Mouse (Mus musculus): Measurements from ENCODE around the gene Trpm8.

The Trpm8 gene

DNA sequence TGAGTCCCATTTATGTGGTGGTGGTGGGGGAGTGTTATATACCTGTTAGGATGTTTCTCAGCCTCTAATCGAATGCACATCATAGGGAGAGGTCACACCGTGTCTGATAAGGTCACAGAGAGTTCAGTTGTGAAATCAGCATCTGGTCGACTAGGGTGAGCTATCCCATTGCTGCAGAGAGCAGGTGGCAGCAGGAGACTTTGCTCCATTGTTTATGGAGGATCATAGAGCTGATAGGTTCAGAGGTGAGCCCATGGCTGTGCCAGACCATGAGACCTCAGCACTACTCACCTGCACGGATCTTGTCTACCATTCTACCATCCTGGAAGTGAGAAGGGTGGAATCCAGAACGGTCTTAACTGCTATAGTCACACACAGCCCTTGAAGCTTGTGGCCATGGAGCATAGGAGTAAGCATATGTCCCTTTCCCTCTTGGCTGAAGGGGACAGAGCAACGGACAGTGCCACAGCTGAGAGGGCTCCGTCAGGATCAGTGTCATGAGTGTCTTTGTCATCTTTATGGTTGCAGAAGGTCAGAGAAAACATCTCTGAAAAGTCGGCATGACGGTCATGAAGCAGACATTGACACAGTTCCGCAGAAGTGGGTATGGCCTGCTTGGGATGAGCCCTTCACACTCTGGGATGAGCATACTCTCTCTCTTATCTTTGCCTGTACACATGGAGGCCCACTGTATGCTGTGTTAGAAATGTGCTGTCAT lies 6.9 kb downstream of the Trpm8 start:
- DNase-seq (ENCODE audit: low spot score in 2 of 2) = no peak

DNA sequence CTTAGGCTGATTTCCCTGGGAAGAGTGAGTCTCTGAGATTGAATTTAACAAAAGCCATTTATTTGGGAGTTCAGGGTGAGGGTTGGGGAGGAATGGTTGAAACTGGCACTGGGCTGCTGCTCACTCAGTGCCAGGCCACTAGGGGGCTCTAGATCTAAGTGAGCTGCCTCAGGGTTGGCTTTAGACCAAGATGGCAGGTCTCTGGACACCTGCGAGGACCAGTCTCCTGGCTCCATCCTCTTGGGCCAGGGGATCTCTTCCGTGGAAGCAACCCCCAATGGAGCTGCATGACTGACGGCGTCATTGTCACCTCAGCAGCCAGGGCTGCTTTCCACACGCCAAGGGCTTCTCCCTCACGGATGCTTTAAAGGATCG lies 7.5 kb downstream of the Trpm8 start:
- no peak for DNase-seq (ENCODE audit: low spot score in 2 of 2)

DNA sequence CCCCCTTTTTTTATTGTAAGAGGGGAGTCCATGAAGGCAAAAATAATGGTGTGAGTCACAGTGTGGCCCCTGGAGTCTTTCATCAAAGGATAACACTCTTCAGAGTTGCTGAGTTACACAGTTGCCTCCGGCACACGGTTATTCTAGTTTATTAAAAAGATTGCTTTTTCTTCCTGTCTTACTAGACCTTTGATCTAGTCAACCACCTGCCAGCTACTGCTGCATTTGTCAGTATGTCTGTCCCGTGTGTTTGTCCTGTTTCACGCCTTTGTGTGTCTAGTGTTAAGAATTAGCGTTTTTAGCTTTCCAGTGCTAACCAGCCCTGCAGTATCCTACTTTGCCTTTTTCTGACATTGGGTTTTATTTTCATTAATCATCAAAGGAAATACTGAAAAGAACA lies 8.2 kb downstream of the Trpm8 start:
- no peak for DNase-seq (ENCODE audit: low spot score in 2 of 2)

DNA sequence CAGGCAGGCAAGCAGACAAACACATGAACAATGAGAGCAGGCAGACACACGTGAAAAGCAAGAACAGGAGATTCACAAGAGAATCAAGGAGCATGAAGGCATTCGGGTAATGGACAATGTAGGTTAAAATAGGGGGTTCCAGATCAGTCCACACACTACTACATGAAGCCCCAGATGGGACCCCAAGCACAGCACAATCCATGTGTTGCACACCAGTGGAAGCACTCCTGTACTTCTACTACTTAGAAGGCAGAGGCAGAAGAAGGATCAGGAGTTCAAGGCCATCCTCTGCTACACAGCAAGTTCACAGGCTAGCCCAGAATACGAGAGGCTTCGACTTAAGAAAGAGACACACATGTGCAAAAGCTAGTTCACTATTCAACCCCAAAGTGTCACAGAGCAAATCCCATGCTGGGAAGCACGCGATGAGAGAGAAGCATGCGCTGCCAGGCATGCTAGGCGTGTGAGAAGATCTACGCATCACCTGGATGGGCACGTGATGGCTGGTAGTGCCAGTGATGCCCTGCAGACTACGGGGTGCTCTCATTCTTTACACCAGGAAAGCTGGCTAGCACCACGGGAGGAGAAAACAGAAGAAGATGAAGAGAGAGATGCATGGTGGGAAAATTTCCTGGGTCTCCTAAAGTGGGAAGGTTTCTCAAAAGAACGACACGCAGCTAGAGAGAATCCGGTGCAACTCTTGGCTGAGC lies 8.8 kb downstream of the Trpm8 start:
- no peak for DNase-seq (ENCODE audit: low spot score in 2 of 2)

DNA sequence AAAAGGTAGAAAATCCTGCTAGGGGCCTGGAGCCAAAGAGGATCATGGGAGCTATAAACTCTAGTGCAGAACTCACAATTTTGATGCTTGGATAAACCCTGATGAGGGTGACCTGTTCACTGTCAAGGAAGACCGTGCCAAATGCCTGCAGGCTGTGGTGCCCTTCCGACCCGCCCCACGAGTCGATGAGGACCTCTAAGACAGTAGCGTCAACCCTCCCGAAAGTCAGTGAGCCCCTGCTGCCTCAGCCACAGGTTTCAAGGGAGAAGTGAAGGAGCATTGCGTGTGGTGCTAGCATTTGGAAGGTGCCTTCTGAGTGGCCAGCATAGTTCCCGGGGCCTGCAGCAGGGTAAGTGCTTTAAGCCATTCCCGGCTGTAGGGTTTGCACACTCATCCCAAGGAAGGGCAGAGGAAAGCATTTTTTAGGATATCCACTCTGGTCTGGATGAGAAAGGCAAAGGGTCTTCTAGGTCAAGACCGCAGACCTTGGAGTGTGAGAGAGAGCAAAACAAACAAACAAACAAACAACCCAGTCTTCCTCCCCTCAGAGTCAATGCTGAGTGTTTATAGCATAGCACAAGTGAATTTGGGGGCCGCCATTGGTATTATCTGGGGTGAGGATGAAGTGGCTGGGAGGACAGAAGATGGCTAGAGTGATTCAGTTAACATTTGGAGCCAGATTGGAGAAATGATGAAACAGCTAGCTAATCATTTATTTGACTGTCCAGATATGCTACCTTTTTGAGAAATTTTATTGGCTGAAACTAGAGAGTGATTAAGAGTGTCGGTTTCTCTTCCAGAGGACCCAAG lies 9.6 kb downstream of the Trpm8 start:
- no peak for DNase-seq (ENCODE audit: low spot score in 2 of 2)

DNA sequence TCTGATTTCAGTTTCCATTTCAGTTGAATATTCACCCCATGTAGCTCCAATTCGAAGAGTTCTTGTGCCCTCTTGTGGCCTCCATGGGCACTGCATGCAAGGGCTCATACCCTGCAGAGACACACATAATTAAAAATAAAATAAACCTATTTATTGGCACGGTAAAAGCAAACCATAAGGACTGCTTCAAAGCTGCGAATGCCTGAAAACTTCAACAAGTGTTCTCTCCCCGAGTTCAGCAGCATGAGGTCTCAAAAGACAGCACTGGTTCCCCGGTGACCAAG lies 10.2 kb downstream of the Trpm8 start:
- peak in 1 of 2 experiments; percentile 85 for DNase-seq (ENCODE audit: low spot score in 2 of 2)

DNA sequence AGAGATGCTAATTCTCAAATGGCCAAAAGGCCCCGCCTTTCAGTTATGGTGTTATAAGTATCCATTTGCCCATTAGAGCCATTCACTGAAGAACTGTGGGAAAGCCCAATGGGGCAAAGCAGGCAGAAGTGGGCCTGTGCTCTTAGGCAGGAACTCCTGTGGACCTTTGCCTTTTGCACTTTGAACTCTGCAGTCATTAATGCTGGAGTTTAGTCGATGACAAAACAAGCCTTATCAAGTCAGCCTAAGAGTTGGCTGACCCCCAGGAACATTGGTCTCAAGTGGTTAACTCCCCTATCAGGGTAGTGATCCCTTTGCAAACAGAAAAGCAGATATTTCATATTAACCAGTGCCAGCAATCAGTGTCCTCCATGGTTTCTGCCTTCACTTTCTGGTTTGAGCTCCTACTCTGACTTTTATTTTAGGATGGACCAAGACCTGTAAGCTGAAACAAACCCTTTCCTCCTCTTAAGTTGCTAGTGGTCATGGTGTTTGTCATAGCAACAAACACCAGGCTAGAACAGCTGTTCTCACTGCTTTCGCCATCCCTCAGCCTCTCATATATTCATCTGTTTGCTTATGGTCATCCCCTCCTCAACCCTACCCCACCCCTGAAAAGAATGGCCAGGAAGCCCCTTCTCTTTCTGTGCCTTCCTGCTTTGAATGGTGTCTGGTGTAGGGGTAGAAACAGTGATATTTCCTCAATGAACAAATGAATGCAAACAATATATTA lies 10.8 kb downstream of the Trpm8 start:
- no peak for DNase-seq (ENCODE audit: low spot score in 2 of 2)

DNA sequence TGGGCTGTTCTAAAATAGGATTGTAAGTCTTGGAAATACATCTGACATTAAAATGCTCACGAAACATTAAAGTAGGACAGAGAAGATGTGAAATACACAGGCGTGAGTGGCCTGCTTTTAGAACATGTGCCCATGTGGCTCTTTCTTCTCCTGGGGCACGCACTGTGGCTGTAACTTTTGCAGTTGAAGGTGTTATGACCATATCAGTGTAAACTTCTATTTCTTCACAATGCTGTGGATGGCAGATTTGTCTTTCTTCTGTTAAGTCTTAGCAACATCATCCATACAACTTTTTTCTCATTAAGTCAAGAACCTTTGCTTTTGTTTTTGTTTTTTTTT lies 11.3 kb downstream of the Trpm8 start:
- no peak for DNase-seq (ENCODE audit: low spot score in 2 of 2)

DNA sequence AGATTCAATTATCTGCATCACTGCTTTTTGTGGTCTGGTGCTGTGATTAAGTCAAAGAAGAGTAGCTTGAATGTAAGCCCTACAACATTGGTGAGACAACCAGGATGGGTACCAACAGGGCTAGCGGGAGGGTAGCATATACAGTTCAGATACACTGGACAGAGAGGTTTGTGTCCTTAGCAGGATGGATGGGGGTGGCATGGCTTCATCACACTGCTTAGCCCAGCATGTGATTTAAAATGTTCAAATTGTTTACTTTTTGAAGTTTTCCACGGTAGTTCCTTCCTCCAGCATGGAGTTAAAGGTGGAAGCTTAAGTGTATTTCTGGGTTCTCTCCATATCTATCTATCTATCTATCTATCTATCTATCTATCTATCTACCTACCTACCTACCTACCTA lies 11.7 kb downstream of the Trpm8 start:
- DNase-seq (ENCODE audit: low spot score in 2 of 2) = no peak

DNA sequence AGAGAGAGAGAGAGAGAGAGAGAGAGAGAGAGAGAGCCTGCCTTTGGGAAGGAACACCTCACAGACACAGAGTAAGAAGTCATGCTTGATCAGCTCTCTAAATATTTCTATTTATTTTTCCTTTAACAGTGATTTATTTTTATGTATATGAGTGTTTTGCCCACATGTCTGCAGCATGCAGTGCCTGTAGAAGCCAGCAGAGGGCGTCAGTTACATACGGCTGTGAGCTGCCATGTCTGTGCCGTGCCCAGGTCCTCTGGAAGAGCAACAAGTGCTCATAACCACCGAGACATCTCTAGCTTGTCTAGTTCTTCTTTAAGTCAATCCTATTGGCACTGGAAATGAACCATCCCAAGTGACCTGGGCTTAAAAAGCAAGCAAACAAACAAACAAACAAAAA lies 12.5 kb downstream of the Trpm8 start:
- DNase-seq (ENCODE audit: low spot score in 2 of 2) = no peak

DNA sequence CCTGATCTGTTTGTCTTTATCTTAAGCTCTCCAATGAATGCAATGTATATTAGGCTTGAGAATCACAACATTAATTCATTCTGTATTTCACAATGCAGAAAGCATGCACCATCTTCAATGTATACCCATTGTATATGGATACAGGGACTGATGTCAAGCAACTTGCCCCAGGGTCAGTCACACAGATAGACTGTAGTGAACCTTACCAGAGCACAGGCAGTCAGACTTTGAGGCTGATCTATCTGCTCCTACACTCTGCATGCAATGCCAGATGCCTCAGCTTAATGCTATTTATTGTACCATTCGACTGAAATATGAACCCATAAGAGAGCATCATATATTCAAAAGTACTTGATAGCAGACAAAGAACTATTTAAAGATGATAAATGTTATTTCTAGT lies 13.1 kb downstream of the Trpm8 start:
- DNase-seq (ENCODE audit: low spot score in 2 of 2) = no peak

DNA sequence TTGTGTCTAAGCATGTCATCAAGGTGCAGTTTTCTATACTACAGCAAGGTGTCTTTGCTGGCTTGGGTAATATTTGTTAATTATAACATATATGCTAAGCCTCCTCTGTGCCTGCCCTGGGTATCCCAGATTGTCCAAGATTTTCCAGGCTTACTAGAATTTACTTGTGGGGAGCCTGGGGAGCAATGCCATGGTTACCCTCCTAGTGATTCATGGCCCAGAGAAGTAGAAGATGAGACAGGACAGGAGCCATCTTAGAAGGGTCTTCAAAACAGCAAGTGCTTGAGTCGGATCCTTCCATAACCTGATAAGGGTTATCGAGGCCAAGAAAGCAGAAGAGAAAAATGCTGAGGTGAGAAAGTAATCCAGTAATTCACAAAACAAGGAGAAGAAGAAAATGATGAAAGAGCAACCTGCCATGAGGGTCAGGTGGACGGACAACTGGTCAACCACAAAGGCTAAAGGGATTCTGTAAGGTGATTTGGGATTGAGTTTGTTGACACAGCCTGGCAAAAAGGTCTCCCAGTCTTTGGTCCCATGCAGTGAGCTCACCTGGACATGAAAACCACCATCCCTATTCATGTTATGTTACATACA lies 14.0 kb downstream of the Trpm8 start:
- no peak for DNase-seq (ENCODE audit: low spot score in 2 of 2)

DNA sequence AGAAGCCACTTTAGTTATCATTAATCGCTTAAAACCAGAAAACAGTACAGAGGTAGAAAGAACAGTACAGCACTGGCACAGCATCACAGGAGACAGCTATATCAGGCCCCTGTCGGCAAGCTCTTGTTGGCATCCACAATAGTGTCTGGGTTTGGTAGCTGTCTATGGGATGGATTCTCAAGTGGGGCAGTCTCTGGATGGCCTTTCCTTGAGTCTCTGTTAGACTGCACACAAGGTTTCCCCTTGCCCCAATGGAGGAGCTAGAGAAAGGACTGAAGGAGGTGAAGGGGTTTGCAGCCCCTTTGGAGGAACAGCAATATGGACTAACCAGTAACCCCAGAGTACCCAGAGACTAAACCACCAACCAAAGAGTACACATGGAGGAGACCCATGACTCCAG lies 14.6 kb downstream of the Trpm8 start:
- DNase-seq (ENCODE audit: low spot score in 2 of 2) = no peak

DNA sequence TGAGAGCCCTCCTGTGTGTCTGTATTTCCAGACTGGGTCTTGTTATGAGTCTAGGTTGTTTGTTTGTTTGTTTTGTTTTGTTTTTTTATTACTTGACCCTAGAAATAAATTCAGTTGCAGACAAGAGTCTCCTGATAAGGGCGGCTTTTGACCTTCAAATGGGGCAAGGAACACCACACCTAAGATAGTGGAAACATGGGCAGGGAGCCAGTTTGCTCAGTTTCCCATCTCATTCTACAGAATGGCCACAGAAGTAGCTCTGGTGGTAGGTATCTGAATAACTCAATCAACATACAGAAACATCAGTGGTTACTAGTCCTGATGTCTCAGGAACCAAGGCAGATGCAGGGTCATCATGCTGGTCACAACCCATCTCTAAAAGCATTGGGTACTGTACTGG lies 17.2 kb downstream of the Trpm8 start:
- no peak for DNase-seq (ENCODE audit: low spot score in 2 of 2)

DNA sequence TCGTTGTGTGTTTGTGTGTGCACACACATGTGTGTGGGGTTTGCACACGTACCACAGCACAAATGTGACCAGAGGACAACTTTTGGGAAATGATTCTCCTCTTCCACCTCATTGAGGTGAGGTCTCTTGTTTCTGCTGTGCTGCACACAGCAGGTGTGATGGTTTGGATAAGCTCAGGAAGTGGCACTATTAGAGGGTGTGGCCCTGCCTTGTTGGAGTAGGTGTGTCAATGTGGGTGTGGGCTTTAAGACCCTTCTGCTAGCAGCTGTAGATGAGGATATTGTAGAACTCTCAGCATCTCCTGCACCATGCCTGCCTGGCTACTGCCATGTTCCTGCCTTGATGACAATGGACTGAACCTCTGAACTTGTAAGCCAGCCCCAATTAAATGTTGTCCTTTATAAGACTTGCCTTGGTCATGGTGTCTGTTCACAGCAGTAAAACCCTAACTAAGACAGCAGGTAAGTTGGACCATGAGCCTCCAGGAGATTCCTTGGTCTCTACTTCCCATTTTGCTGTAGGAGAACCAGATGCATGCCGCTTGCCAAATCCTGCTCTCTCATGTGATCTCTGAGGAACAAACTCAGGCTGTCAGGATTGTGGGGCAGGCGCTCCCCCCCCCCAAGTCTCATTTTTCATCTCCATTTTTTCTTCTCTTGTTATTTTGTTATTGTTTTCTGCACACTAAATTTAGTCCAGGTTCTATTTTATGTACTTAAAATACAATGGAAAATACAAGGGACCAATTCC lies 18.9 kb downstream of the Trpm8 start:
- DNase-seq (ENCODE audit: low spot score in 2 of 2) = no peak

DNA sequence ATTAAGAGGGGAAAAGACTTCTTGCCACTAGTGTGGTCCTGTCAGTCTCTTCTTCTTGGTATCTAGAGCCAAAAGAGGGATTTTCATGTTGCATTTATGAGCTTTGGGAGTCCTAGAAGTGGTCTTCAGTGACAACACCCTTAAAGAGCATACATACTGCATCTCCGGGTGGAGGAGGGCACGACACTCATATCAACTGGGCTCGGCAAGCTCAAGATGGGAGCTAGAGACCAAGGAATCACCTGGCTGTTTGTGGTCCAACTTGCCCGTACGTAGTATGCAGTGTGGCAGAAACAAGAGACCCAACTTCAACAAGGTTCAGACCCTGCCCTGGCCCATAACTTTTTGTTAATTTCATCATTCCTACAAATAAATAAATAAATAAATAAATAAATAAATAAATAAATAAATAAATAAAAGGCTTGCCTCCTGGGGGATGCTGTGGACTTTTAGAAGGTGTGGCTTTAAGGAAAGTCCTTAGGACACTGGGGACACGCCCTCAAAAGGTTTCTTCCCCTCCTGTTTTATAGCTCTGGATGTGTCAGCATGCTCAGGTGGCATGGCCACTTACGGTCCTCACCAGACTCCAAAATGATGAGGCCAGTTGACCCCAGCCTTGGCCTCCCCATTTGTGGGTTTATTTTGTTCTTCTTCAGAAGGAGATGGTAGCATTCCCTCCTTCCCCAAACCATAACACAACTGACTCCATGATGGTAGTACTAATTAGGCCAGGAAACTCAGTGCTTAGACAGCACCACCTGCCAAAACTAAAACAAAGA lies 20.2 kb downstream of the Trpm8 start:
- DNase-seq (ENCODE audit: low spot score in 2 of 2) = no peak

DNA sequence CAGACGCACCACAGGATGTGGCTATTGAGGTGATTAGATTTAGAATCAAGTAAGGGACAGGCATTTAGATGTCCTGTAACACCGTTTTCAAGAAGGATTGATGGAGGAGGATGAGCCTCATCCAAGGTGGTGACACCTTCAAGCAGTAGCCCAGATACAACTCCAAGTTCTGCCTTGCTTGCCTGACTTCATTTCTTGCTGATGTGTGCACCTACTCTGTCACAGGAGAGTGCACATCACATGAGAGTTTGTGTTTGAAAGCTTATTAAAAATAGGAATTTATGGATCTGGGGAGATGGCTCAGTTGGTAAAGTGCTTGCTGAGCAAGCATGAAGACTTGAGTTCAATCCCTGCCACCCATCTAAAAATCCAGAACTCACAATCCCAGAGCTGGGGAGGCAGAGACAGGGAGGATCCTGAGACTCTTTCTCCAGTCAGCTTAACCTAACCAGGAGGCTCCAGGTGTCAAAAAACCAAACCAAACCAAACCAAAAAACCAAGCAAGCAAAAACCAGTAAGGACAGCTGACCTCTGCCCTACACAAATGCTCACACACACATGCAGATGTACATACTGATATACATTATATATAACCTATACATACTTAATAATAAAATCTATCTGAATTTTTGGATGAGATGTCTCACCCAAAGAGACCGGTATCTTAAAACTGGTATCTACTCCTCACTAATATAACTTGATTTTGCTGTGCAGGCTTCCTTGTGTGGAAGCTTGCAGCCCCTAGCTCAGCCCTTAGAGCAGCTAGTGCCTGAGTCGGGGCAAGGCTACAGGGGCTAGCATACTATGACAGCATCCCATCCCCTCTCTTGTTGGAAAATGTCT lies 21.4 kb downstream of the Trpm8 start:
- no peak for DNase-seq (ENCODE audit: low spot score in 2 of 2)

DNA sequence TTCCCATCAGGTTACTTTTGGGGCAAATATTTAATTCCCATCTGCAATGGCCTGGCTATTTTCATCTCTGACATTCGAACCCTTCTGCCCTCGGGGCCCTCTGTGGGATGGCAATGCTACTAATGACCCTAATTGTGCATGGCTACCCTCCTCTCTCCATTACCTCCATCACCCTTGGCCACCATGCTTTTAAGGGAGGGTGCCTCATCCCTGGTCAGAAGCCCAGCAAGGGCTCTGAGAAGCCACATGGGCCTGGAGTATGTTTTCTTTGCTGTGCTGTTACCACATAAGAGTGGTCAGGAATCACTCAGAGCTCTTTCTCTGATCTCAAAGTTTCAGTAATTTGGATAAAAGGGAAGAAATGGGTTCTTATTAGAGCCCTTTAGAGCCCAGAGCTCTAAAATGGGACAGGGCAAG lies 22.1 kb downstream of the Trpm8 start:
- no peak for DNase-seq (ENCODE audit: low spot score in 2 of 2)

DNA sequence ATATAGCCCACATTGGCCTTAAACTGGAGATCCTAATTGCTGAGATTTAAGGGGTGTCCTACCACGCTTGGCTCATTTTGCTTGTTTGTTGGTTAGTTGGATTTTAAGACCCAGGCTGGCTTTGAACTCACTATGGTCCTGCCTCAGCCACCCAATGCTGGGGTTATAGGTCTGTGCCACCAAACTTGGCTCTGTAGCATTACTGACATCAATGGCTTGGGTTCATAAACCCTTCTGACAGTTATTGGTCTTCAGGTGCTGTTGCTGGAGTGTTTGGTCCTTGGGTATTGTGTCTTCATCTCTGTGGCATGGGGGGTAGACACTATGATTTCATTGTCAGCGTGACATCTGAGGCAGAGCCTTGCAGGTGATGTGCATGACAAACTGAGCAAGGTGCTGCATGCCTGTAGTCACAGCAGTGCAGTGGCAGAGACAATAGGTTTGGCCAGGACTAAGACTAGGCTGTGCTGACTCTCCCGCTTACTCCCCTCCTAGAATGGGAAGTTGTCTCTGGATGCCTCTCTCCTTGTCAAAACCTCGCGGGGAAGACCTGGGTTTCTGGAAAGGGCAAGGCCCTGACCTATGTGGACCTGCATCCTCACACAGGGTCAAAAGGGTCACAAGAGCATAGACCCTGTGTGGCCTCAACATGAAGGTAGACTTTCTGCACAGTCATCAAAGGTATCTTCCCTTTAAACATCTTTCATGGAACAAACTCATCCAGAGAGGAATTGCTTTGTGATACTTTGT lies 23.0 kb downstream of the Trpm8 start:
- no peak for DNase-seq (ENCODE audit: low spot score in 2 of 2)
